Mouse (Mus musculus) left cerebral cortex, postnatal 14 days (tissue): ENCODE data around the gene Cep97. TPM values are rescaled to one million over a fixed set of nuclear protein-coding genes. Genes with fewer than 3 reads are reported as not detected.

Source experiments
- DNase-seq, 2 experiments: peaks; one replicate each; pipeline ENCODE4 v3.0.0; 2021 to 2022; ENCODE audit warnings: low spot score in 2 of 2, mixed read lengths in 1 of 2
- intact Hi-C: fragments of 180-260 bp; cut with DNase I; formaldehyde crosslinking; loops from one replicate; pipeline ENCODE4 v1.15.1; 2025
- total RNA-seq, 2 experiments: library from RNA; stranded (reverse); gene quantifications; 2 replicates each; pipeline ENCODE4 v1.2.3; 2021

The Cep97 gene
- total RNA-seq, 2 experiments from 2014 or later = 9.1 to 10.0 TPM

GRCm38 (mm10) chr16:55850485-55850884, 84.2 kb downstream of the Cep97 start:
- no peak for DNase-seq
- intact Hi-C loops = loop anchor here (5.0 kb wide), 2 partner anchors 328 to 698 kb away; no protein-coding TSS in a partner anchor

Other genes with a start within 250 kb of the Cep97 start
- 1 to 10 TPM; 3.1 to 3.5 TPM for gene Nfkbiz, start 96.0 kb downstream of the Cep97 start, total RNA-seq
- 1 to 10 TPM; 7.3 to 7.5 TPM for gene Nxpe3, start 39.6 kb downstream of the Cep97 start, total RNA-seq
- 100 to 1,000 TPM; 333 to 350 TPM for gene Rpl24, start 31.4 kb upstream of the Cep97 start, total RNA-seq
- gene Zbtb11, start 39.0 kb upstream of the Cep97 start, total RNA-seq = 10 to 100 TPM; 36.4 to 36.7 TPM
- 100 to 1,000 TPM; 132 to 141 TPM for gene Pcnp, start 94.9 kb upstream of the Cep97 start, total RNA-seq
- gene Trmt10c, start 103.0 kb upstream of the Cep97 start, total RNA-seq = 1 to 10 TPM; 8.2 to 9.1 TPM
- 10 to 100 TPM; 39.5 to 41.1 TPM for gene Senp7, start 113.5 kb upstream of the Cep97 start, total RNA-seq